Mouse (Mus musculus) embryonic fibroblast, embryonic 13.5 days (primary cell): Measurements from ENCODE around the gene Astn2. TPM values are rescaled to one million over a fixed set of nuclear protein-coding genes. Genes with fewer than 3 reads are reported as not detected.
A peak's percentile ranks its signal among the peaks of the same experiment; 100 is the strongest.

Experiments used
- H3K27ac ChIP-seq: 2 replicates; pipeline ENCODE4 v1.5.1; 2012; ENCODE audit warnings: low read length, control low read depth, inconsistent platforms; ENCODE audit not compliant: insufficient read depth
- H3K4me1 ChIP-seq: 2 replicates; pipeline ENCODE4 v1.6.1; 2011; ENCODE audit warnings: low read length; ENCODE audit not compliant: control insufficient read depth, insufficient read depth
- H3K4me3 ChIP-seq: 2 replicates; pipeline ENCODE4 v1.5.1; 2011; ENCODE audit warnings: mild to moderate bottlenecking, control low read depth, low read length; ENCODE audit not compliant: insufficient read depth
- CTCF ChIP-seq: IDR thresholded peaks from 2 replicates; pipeline ENCODE4 v1.5.1; 2011; ENCODE audit warnings: mild to moderate bottlenecking, control low read depth, low read length, moderate library complexity, borderline replicate concordance; ENCODE audit not compliant: insufficient read depth
- POLR2A ChIP-seq: IDR thresholded peaks from 2 replicates; pipeline ENCODE4 v1.6.1; 2011; ENCODE audit warnings: low read depth, mild to moderate bottlenecking, control low read depth, low read length, moderate library complexity
- polyA plus RNA-seq: library from polyadenylated mRNA; stranded (reverse); fragments of >200 nt; gene quantifications from 2 replicates; pipeline ENCODE4 v1.2.4, GENCODE M21; 2011; ENCODE audit warnings: low read depth; ENCODE audit not compliant: missing spikeins, insufficient read length

Astn2 gene
- polyA plus RNA-seq, 1 experiment, result 4.2 TPM

- TF ChIP-seq POLR2A (no peak), CTCF (no peak)
- Histone ChIP-seq H3K27ac (0 out of 2 replicates have a peak overlapping the region, but pooled peaks have one; percentile 57), H3K4me3 (no peak overlapping the region), H3K4me1 (0 out of 2 replicates have a peak, but pooled peaks cover 2% of the 10 kb centered on the region)
These were observed 214.8 kb downstream of the Astn2 start for GRCm38 (mm10) chr4:66189636-66190035.

- H3K4me1 ChIP-seq, result no peaks in the 10 kb centered on the region
- no peak overlapping the region for H3K27ac ChIP-seq
- H3K4me3 ChIP-seq, result no peak overlapping the region
- no peak for TF ChIP-seq POLR2A
- TF ChIP-seq CTCF, result no peak
These were observed 228.4 kb downstream of the Astn2 start for GRCm38 (mm10) chr4:66175887-66176533.

- Histone ChIP-seq H3K27ac (no peak overlapping the region), H3K4me3 (no peak overlapping the region), H3K4me1 (no peaks in the 10 kb centered on the region)
- no peak for TF ChIP-seq POLR2A
- no peak for TF ChIP-seq CTCF
These were observed 232.8 kb downstream of the Astn2 start for GRCm38 (mm10) chr4:66171583-66171982.

GRCm38 (mm10) chr4:66170787-66171186 lies 233.6 kb downstream of the Astn2 start:
- H3K4me3 ChIP-seq, result no peak overlapping the region

GRCm38 (mm10) chr4:66169485-66169884 lies 234.9 kb downstream of the Astn2 start:
- TF ChIP-seq CTCF (no peak), POLR2A (no peak)
- H3K27ac ChIP-seq, result no peak overlapping the region
- no peak overlapping the region for H3K4me3 ChIP-seq
- no peaks in the 10 kb centered on the region for H3K4me1 ChIP-seq

More at GRCm38 (mm10) chr4:66170787-66171186, 233.6 kb downstream of the Astn2 start:
- no peaks in the 10 kb centered on the region for H3K4me1 ChIP-seq
- H3K27ac ChIP-seq, result no peak overlapping the region
- no peak for TF ChIP-seq POLR2A

GRCm38 (mm10) chr4:66158714-66159113 lies 245.7 kb downstream of the Astn2 start:
- Histone ChIP-seq H3K27ac (no peak overlapping the region), H3K4me1 (no peaks in the 10 kb centered on the region), H3K4me3 (no peak overlapping the region)
- TF ChIP-seq CTCF, result no peak
- no peak for TF ChIP-seq POLR2A

GRCm38 (mm10) chr4:66157439-66158113 lies 246.8 kb downstream of the Astn2 start:
- Histone ChIP-seq H3K4me1 (no peaks in the 10 kb centered on the region), H3K27ac (no peak overlapping the region), H3K4me3 (no peak overlapping the region)
- TF ChIP-seq CTCF (no peak), POLR2A (no peak)

GRCm38 (mm10) chr4:66146546-66146945 lies 257.9 kb downstream of the Astn2 start:
- Histone ChIP-seq H3K27ac (no peak overlapping the region), H3K4me1 (no peaks in the 10 kb centered on the region), H3K4me3 (no peak overlapping the region)
- TF ChIP-seq POLR2A (no peak), CTCF (no peak)

GRCm38 (mm10) chr4:66126181-66126580 lies 278.2 kb downstream of the Astn2 start:
- Histone ChIP-seq H3K27ac (no peak overlapping the region), H3K4me3 (no peak overlapping the region), H3K4me1 (no peaks in the 10 kb centered on the region)
- TF ChIP-seq POLR2A (no peak), CTCF (no peak)

GRCm38 (mm10) chr4:66122766-66123358 lies 281.5 kb downstream of the Astn2 start:
- Histone ChIP-seq H3K27ac (no peak overlapping the region), H3K4me1 (no peaks in the 10 kb centered on the region), H3K4me3 (no peak overlapping the region)
- TF ChIP-seq POLR2A, result no peak
- TF ChIP-seq CTCF, result no peak
